Mouse (Mus musculus) myocyte (in vitro differentiated cells): ENCODE measurements around the gene Plscr4. TPM values are rescaled to one million over a fixed set of nuclear protein-coding genes. Genes with fewer than 3 reads are reported as not detected.
A peak's percentile ranks its signal among the peaks of the same experiment; 100 is the strongest.

Experiments
- H3K27me3 ChIP-seq: one replicate; pipeline ENCODE4 v1.6.1; 2011; ENCODE audit not compliant: control insufficient read depth, insufficient read depth, insufficient read length
- H3K36me3 ChIP-seq: one replicate; pipeline ENCODE4 v1.6.1; 2011; ENCODE audit not compliant: control insufficient read depth, insufficient read depth
- H3K4me2 ChIP-seq: one replicate; pipeline ENCODE4 v1.6.1; 2011; ENCODE audit warnings: low read depth, control low read depth
- H3K4me3 ChIP-seq: one replicate; pipeline ENCODE4 v1.5.1; 2011; ENCODE audit warnings: mild to moderate bottlenecking, control low read depth, moderate library complexity
- H3K79me2 ChIP-seq: one replicate; pipeline ENCODE4 v1.6.1; 2011; ENCODE audit not compliant: control insufficient read depth, insufficient read depth
- H3ac ChIP-seq: one replicate; pipeline ENCODE4 v1.6.1; 2011; ENCODE audit not compliant: control insufficient read depth, insufficient read length
- CEBPB ChIP-seq: IDR thresholded peaks from 2 replicates; pipeline ENCODE4 v1.6.1; 2011; ENCODE audit warnings: mild to moderate bottlenecking, moderate library complexity; ENCODE audit not compliant: poor library complexity, insufficient read depth, severe bottlenecking
- E2F4 ChIP-seq: IDR thresholded peaks from one replicate; pipeline ENCODE4 v1.6.1; 2011; ENCODE audit warnings: mild to moderate bottlenecking, control low read depth, moderate library complexity; ENCODE audit not compliant: insufficient read depth
- MAX ChIP-seq: IDR thresholded peaks from one replicate; pipeline ENCODE4 v1.6.1; 2011; ENCODE audit warnings: low read depth, mild to moderate bottlenecking, control low read depth
- MYOD1 ChIP-seq, 3 experiments: IDR thresholded peaks; one replicate each; pipeline ENCODE4 v1.6.1; 2011; ENCODE audit warnings: control low read depth in 2 of 3, low read depth in 2 of 3, mild to moderate bottlenecking in 2 of 3, moderate library complexity in 1 of 3; ENCODE audit not compliant: insufficient read length in 2 of 3, control insufficient read depth in 1 of 3
- MYOG ChIP-seq, 3 experiments: IDR thresholded peaks; one replicate each; pipeline ENCODE4 v1.6.1; 2011; ENCODE audit warnings: control low read depth in 2 of 3, low read depth in 2 of 3, mild to moderate bottlenecking in 2 of 3; ENCODE audit not compliant: insufficient read length in 2 of 3, control insufficient read depth in 1 of 3, insufficient read depth in 1 of 3
- POLR2A ChIP-seq: IDR thresholded peaks from one replicate; pipeline ENCODE4 v1.6.1; 2011; ENCODE audit warnings: low read depth, mild to moderate bottlenecking, control low read depth, moderate library complexity; ENCODE audit not compliant: insufficient read length
- POLR2AphosphoS2 ChIP-seq: IDR thresholded peaks from one replicate; pipeline ENCODE4 v1.6.1; 2011; ENCODE audit warnings: low read depth, control low read depth; ENCODE audit not compliant: insufficient read length
- REST ChIP-seq: IDR thresholded peaks from one replicate; pipeline ENCODE4 v1.6.1; 2011; ENCODE audit warnings: mild to moderate bottlenecking, control low read depth, moderate library complexity; ENCODE audit not compliant: insufficient read depth, insufficient read length
- SRF ChIP-seq: IDR thresholded peaks from one replicate; pipeline ENCODE4 v1.6.1; 2011; ENCODE audit warnings: low read depth; ENCODE audit not compliant: control insufficient read depth, insufficient read length
- TCF12 ChIP-seq: IDR thresholded peaks from one replicate; pipeline ENCODE4 v1.6.1; 2011; ENCODE audit warnings: mild to moderate bottlenecking, control low read depth; ENCODE audit not compliant: poor library complexity, insufficient read depth, severe bottlenecking
- TCF3 ChIP-seq: IDR thresholded peaks from one replicate; pipeline ENCODE4 v1.6.1; 2011; ENCODE audit warnings: low read depth, control low read depth; ENCODE audit not compliant: insufficient read length
- USF1 ChIP-seq: IDR thresholded peaks from one replicate; pipeline ENCODE4 v1.6.1; 2011; ENCODE audit warnings: low read depth, mild to moderate bottlenecking, control low read depth, moderate library complexity
- polyA plus RNA-seq: library from polyadenylated mRNA; unstranded; fragments of >200 nt; fragmentation: generic; extraction: Trizol; gene quantifications from one replicate; pipeline ENCODE4 v1.2.1, GENCODE M21; 2012; ENCODE audit warnings: missing spikeins

The Plscr4 gene
- polyA plus RNA-seq, 1 experiment, result 3.4 TPM

GRCm38 (mm10) chr9:92467724-92468123 is 10.6 kb downstream of the Plscr4 start:
- Histone ChIP-seq H3ac (no peak overlapping the region), H3K36me3 (no peaks in the 10 kb centered on the region), H3K4me3 (no peak overlapping the region), H3K4me2 (peak overlapping the region; percentile 19), H3K27me3 (no peaks in the 10 kb centered on the region), H3K79me2 (no peaks in the 10 kb centered on the region)
- TF ChIP-seq MYOG (IDR thresholded peaks at IDR 0.05; ENCODE audit: control insufficient read depth in 1 of 3, insufficient read depth in 1 of 3, insufficient read length in 2 of 3, low read depth in 2 of 3) (no peak), USF1 (no peak), MYOD1 (IDR thresholded peaks at IDR 0.05; ENCODE audit: control insufficient read depth in 1 of 3, insufficient read length in 2 of 3, low read depth in 2 of 3) (no peak), SRF (no peak)

GRCm38 (mm10) chr9:92472256-92472855 is 15.2 kb downstream of the Plscr4 start:
- no peaks in the 10 kb centered on the region for H3K79me2 ChIP-seq
- no peak overlapping the region for H3K4me3 ChIP-seq
- no peaks in the 10 kb centered on the region for H3K27me3 ChIP-seq
- H3ac ChIP-seq, result no peak overlapping the region
- no peak for TF ChIP-seq SRF
- TF ChIP-seq USF1, result no peak
- no peak for TF ChIP-seq MAX
- no peak for TF ChIP-seq MYOD1 (IDR thresholded peaks at IDR 0.05; ENCODE audit: control insufficient read depth in 1 of 3, insufficient read length in 2 of 3, low read depth in 2 of 3)
- no peak for TF ChIP-seq POLR2AphosphoS2
- TF ChIP-seq CEBPB, result no peak
- TF ChIP-seq POLR2A, result no peak
- TF ChIP-seq E2F4, result no peak
- no peak for TF ChIP-seq TCF12
- TF ChIP-seq REST, result no peak
- no peak for TF ChIP-seq MYOG (IDR thresholded peaks at IDR 0.05; ENCODE audit: control insufficient read depth in 1 of 3, insufficient read depth in 1 of 3, insufficient read length in 2 of 3, low read depth in 2 of 3)
- no peak for TF ChIP-seq TCF3
- no peak overlapping the region for H3K4me2 ChIP-seq
- H3K36me3 ChIP-seq, result no peaks in the 10 kb centered on the region

GRCm38 (mm10) chr9:92473178-92473577 is 16.0 kb downstream of the Plscr4 start:
- Histone ChIP-seq H3K79me2 (no peaks in the 10 kb centered on the region), H3K27me3 (no peaks in the 10 kb centered on the region), H3ac (no peak overlapping the region), H3K4me2 (no peak overlapping the region), H3K4me3 (no peak overlapping the region), H3K36me3 (no peaks in the 10 kb centered on the region)
- TF ChIP-seq MAX (no peak), REST (no peak)

GRCm38 (mm10) chr9:92474244-92474643 is 17.1 kb downstream of the Plscr4 start:
- Histone ChIP-seq H3ac (no peak overlapping the region), H3K36me3 (no peaks in the 10 kb centered on the region), H3K4me3 (no peak overlapping the region), H3K4me2 (no peak overlapping the region), H3K27me3 (no peaks in the 10 kb centered on the region), H3K79me2 (no peaks in the 10 kb centered on the region)
- TF ChIP-seq USF1, result no peak
- TF ChIP-seq SRF, result no peak
- TF ChIP-seq E2F4, result no peak
- peak; percentile 47 to 93 (median 84) for TF ChIP-seq MYOD1 (IDR thresholded peaks at IDR 0.05; ENCODE audit: control insufficient read depth in 1 of 3, insufficient read length in 2 of 3, low read depth in 2 of 3)
- peak; percentile 4 for TF ChIP-seq TCF3
- TF ChIP-seq POLR2AphosphoS2, result no peak
- TF ChIP-seq TCF12, result no peak

GRCm38 (mm10) chr9:92481663-92482062 is 24.5 kb downstream of the Plscr4 start:
- TF ChIP-seq CEBPB, result no peak
- TF ChIP-seq E2F4, result no peak
- TF ChIP-seq POLR2AphosphoS2, result no peak
- TF ChIP-seq MAX, result no peak
- TF ChIP-seq REST, result no peak
- no peak for TF ChIP-seq TCF3
- no peak for TF ChIP-seq SRF
- no peak for TF ChIP-seq MYOG (IDR thresholded peaks at IDR 0.05; ENCODE audit: control insufficient read depth in 1 of 3, insufficient read depth in 1 of 3, insufficient read length in 2 of 3, low read depth in 2 of 3)
- TF ChIP-seq TCF12, result no peak
- no peak for TF ChIP-seq POLR2A
- no peak for TF ChIP-seq MYOD1 (IDR thresholded peaks at IDR 0.05; ENCODE audit: control insufficient read depth in 1 of 3, insufficient read length in 2 of 3, low read depth in 2 of 3)
- TF ChIP-seq USF1, result no peak
- no peak overlapping the region for H3K4me3 ChIP-seq
- no peaks in the 10 kb centered on the region for H3K36me3 ChIP-seq
- no peaks in the 10 kb centered on the region for H3K27me3 ChIP-seq
- no peak overlapping the region for H3K4me2 ChIP-seq
- no peaks in the 10 kb centered on the region for H3K79me2 ChIP-seq
- H3ac ChIP-seq, result no peak overlapping the region
